Mouse (Mus musculus): ENCODE measurements around the gene Phactr2. TPM values are rescaled to one million over a fixed set of nuclear protein-coding genes. Genes with fewer than 3 reads are reported as not detected.

Phactr2 gene
- total RNA-seq, 2 experiments from 2014 or later: 17.6 to 19.4 TPM

DNA sequence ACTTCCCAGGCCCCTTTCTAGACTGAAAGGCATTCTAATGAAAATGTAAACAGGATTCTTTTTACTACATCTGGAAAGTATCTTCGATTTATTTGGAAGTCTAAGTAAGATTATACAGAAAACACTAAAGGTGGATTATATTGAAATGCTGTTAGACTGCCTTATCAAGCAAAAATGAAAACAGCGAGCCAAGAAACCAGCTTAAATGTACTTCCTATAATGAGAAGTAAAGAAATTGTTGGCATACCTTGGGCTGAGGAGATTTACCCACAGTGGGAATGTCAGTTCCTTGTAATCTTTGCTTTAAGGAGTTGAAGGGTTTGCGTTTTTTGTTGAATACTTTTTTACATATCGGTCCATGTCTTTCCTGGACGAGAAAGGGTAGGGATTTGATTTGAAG, 305.8 kb downstream of the Phactr2 start:
- DNase-seq (ENCODE audit: low spot score): no peak

DNA sequence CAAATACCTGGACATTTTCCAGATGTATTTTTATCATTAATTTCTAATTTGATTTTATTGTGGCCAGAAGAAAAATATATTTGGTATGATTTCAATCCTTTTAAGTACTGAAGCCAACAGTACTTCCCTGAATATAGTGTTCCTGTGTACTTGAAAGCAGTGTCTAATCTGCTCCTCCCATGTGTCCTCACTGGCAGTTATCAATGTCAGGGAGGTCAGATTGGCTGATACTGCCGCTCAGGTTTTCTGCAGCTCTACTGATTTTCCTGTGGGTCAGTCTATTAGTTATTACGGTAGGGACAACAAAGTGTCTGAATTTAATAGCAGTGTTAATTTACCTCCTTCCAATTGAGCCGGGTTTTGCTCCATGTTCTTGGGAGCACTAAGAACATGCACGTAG, 312.2 kb downstream of the Phactr2 start:
- no peak for DNase-seq (ENCODE audit: low spot score)

DNA sequence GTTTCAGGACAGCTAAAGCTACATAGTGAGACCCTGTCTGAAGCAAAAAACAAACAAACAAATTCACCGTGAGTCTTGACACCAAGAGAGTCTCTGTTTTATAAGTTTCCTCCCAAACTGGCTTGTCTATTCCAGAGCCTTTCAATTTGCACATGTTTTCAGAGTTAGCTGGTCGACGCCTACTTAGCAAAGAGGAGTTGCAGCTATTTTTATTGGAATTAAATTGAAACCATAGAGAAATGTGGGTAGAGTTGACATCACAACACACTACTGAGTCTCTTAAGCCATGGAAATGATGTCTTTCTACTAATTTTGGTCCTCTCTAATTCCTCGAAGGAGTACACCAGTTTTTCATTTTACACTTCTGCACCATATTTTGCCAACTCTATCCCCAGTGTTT, 313.3 kb downstream of the Phactr2 start:
- DNase-seq (ENCODE audit: low spot score): no peak

Other genes with a start within 250 kb of the Phactr2 start
- gene Fuca2, start 25.1 kb upstream of the Phactr2 start, total RNA-seq (2021): 10 to 100 TPM; 10.7 to 11.5 TPM
- gene Adat2, start 78.5 kb upstream of the Phactr2 start, total RNA-seq (2021): 1 to 10 TPM; 2.5 to 3.4 TPM
- 10 to 100 TPM; 10.3 to 10.6 TPM for gene Pex3, start 78.7 kb upstream of the Phactr2 start, total RNA-seq (2021)